Mouse (Mus musculus) adrenal gland, adult 8-10 months (tissue): ENCODE measurements around the gene Tnfaip3. TPM values are rescaled to one million over a fixed set of nuclear protein-coding genes. Genes with fewer than 3 reads are reported as not detected.

Source experiments
- DNase-seq: peaks from one replicate; pipeline ENCODE4 v3.0.0; 2022
- total RNA-seq, 4 experiments: library from RNA; stranded (reverse); gene quantifications; 2 replicates each; pipeline ENCODE4 v1.2.4; 2022

Tnfaip3 gene
- total RNA-seq, 4 experiments from 2014 or later, result 4.1 to 18.9 (median 8.9) TPM

DNA sequence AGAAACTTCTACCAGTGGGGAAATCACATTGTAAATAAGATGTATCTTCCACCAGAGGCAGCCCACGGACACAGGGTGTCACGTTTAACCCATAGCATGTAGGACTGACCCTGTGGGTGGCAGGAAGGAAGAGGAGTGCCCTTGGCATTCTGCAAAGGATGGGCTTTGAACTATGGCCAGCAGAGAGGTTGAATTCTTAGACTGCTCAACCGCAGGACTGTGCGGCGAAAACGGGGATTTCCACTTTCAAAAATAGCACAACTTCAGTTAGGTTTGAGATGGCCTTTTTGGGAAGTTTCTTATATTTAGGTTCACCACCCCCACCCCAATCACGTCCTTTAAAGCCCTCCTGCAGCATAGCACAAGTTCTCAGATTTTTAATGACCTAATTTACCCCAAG, 50.6 kb downstream of the Tnfaip3 start:
- peak; percentile 40 for DNase-seq

DNA sequence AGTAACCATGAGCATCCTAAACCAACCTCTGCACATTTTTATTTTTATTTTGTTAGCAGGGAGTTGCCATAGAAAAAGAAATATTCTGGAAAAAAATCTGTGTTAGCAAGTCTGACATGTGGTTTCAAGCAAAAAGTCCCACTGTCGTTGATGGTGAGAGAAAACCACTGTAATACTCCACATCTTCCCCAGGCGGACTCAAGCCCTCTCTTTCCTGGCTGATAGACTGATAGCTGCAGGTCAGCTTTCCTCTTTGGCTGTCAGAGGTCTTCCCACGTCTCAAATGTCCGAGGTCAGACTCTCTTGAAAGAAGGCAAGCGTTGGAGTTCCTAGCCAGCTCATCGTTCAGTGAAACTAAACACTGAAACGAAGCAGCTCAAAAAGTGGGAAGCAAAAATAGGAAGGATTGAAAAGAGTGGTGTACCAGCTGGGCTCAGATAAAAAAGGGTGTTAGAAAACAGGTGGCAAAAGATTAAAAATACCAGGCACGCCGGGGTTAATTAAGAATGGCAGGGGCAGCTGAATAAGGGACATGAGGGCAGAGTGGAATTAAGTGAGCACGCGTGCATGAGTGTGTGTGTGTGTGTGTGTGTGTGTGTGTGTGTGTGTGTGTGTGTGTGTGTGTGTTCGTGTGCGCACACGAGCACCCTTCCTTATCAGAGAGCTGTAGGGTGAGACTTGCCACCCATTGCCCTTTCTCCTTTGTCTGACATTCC, 55.5 kb downstream of the Tnfaip3 start:
- DNase-seq, result no peak

DNA sequence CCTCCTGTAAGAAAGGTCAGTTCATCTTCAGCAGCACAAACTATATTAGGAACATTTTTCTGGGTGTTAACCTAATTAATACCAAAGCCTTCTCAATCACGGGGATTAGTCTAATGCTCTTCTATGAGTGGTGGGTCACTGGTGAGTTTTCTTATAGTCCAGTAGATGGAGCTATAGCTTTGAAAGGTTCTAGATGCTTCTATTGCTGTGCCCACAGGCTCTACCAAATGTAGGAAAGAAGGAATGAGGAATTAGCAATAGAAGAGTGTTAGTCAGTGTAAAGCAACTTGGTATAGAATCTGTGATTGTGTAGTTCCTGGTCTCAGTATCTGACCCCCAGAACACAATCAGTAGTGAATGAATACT, 61.8 kb downstream of the Tnfaip3 start:
- no peak for DNase-seq

DNA sequence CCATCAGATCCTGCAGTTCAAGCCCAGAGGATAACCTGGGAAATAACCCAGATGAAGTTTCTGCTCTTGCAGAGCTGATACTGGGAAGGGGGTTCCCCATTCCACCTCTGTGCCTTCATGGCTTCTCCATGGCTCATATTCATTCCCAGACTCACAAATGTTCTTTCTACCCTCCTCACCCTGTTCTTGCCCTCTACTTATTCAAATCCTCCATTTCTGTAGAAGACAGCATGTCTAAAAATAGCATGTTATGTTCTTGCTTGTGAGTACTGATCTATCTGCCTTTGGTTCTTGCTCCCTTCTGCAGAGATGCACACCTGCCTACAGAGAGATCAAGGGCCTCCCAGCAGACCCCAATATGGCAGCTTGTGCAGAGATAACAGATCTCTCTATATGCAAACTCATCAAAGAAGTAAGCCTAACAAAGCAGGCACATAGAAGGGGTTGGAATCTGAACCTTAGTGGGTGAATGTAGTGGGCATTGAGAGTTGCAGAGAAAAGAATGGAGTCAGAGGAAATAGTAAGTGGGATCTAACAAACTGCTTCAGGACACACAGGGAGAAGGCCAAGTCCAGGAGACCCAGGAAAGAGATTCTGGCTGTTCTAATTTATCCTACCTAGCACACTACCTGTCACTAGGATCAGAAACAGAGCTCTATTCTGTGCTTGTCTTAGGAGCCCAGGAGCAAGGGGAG, 62.3 kb downstream of the Tnfaip3 start:
- DNase-seq, result no peak

Other genes with a start within 250 kb of the Tnfaip3 start
- gene Gm4922, start 228.9 kb downstream of the Tnfaip3 start, total RNA-seq, result not detected
- 1 to 10 TPM; 3.2 to 4.5 (median 3.8) TPM for gene Perp, start 170.6 kb downstream of the Tnfaip3 start, total RNA-seq